Mouse (Mus musculus) frontal cortex, postnatal 10 days (tissue): Measurements from ENCODE around the gene Pfdn5.

Source experiments
- DNase-seq, 2 experiments: peaks; one replicate each; pipeline ENCODE4 v3.0.0; 2022; ENCODE audit warnings: low spot score in 2 of 2, mixed read lengths in 1 of 2

Pfdn5 gene

DNA sequence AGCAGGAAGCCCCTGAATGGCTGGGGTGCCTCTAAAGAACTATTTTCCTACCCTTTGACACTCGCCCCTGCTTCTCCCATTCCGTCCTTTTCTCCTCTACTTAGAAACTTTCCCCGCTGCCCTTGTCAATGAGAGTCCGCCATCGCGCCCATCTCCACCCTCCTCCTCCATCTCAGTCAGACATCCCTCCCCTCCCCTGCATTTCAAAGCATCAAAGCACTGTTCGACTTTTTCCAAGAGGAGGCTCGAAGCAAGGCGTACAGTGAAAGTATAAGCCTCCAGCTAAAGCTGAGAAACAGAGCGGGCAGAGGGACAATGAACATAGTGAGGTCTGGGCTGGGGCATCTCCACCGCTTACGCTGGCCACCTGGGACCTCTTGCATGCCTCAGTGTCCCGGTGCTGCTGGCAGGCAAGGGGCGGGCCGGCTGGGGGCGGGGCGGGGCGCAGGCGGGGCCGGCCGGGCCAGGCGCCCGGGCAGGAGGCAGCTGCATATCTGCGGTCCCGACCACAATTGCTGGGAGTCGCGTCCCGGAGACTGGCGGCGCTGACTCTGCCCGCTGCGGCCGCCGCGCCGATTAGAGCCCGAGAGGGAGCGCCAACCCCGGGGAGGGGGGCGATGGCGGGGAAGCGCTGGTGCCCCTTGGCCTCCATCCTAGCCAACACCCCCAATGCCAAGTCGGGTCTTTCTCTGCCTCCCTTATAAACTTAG is 50.7 kb downstream of the Pfdn5 start:
- no peak for DNase-seq

DNA sequence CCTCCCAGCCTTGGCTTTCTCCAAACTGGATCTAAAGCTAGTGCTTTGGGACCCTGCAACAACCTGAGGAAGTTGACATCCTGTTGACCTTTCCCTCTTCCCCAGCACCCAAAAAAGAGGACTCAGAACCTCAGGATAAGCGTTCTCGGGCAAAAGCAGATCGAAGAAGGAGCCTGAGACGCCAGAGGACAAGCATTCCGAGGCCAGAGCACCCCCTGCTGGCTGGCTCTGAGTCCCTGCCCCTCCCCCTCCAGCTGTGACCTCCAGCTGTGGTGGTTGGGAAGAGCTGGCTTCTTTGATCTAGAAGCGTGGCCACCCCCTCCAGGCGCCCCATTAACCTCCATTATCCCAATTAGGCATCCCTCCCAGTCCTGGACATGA is 51.2 kb downstream of the Pfdn5 start:
- DNase-seq = peak; percentile 59 to 76

DNA sequence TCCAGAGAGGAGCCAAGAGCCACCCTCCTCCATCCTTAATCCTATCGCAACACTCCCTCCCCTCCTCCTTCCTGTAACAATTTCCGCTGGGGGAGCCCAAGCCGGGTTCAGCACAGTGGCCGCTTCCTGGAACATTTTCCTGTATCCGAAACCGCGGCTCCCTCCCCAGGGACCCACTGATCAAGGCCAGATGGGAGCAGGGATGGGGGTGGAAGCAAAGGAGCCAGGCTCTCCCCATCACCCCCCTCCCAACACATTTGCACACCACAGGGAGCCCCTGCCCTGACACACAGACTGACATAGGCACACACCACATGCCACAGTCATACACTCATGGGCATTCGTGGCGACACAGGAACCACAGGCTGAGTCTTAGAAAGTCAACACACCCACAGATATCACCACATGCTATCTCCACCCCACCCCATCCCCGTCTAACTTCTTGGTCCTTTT is 51.9 kb downstream of the Pfdn5 start:
- DNase-seq = no peak
